In genomic region chr1:39936332-39936802, GRCm38 (mm10) we compare ENCODE assay signal across 8 mouse cellular contexts. TPM values are rescaled to one million over a fixed set of nuclear protein-coding genes. Genes with fewer than 3 reads are reported as not detected.
A peak's percentile ranks its signal among the peaks of the same experiment; 100 is the strongest.
DNase-seq lines count a peak whose midpoint lies in the region; ATAC-seq lines count a peak whose summit lies in the region.

No protein-coding gene starts in this region.

- peak; percentile 46; the same call in 1 of the 2 replicates for ATAC-seq in hindbrain, embryonic 13.5 days (ENCODE audit: low FRiP score)

- peaks cover 16% of the 10 kb centered on the region for H3K36me3 ChIP-seq in hindbrain, embryonic 13.5 days

- peak overlapping the region; percentile 20; the same call in 1 of the 2 replicates for H3K27ac ChIP-seq in hindbrain, embryonic 13.5 days

- 2% methylated on average over 13 of the region's 13 CpGs for WGBS in hindbrain, embryonic 13.5 days

- H3K27me3 ChIP-seq in hindbrain, embryonic 13.5 days: no peaks in the 10 kb centered on the region

- H3K4me1 ChIP-seq in hindbrain, embryonic 13.5 days (replicated peaks): peaks cover 98% of the 10 kb centered on the region

- DNase-seq in NIH3T3 (ENCODE audit: low read depth): peak; percentile 20
- DNase-seq in cerebellum, postnatal 10 days: peak; percentile 85 to 89
- peak; percentile 75 to 76 for DNase-seq in frontal cortex, postnatal 14 days (ENCODE audit: low spot score in 2 of 2)
- peak; percentile 82 to 84 for DNase-seq in layer of hippocampus, postnatal 14 days (ENCODE audit: low spot score in 2 of 2)
- peak; percentile 93 for DNase-seq in lung, postnatal 10 days
- DNase-seq in ovary, postnatal 14 days (ENCODE audit: low spot score): peak; percentile 68
- DNase-seq in thymus, postnatal 10 days (ENCODE audit: low spot score in 2 of 2): peak; percentile 76 to 85

- peak overlapping the region; percentile 50 for H3K4me2 ChIP-seq in hindbrain, embryonic 13.5 days

- H3K9me3 ChIP-seq in hindbrain, embryonic 13.5 days: no peaks in the 10 kb centered on the region

- peak overlapping the region; percentile 25 for H3K4me3 ChIP-seq in hindbrain, embryonic 13.5 days

- H3K9ac ChIP-seq in hindbrain, embryonic 13.5 days: no peak overlapping the region

RNA-seq across cellular contexts. Expression of gene Map4k4, which starts 35.7 kb away (rescaled TPM):
- polyA plus RNA-seq in hindbrain, embryonic 13.5 days (2015; fragmentation: Nextera tagmentation; extraction: Ambion mirVana): 47.3 and 52.6 TPM in 2 replicates
- 100 to 1,000 TPM; 230 to 243 TPM for total RNA-seq in layer of hippocampus, postnatal 14 days (2021)

Comparison
In these comparisons a context has a peak if more than half of its experiments do, and no peak if none do; other contexts are left out.
1. Peak in every context shown above with its lines: DNase-seq, ATAC-seq, H3K4me3 ChIP-seq and H3K27ac ChIP-seq.
2. DNase-seq: peak in every context shown above with its lines; median percentile 93 in lung, postnatal 10 days; 87 in cerebellum, postnatal 10 days; 83 in layer of hippocampus, postnatal 14 days; 80 in thymus, postnatal 10 days; 76 in frontal cortex, postnatal 14 days; 68 in ovary, postnatal 14 days; 20 in NIH3T3.